15 mouse cellular contexts compared by ENCODE assay signal in the genomic region with DNA sequence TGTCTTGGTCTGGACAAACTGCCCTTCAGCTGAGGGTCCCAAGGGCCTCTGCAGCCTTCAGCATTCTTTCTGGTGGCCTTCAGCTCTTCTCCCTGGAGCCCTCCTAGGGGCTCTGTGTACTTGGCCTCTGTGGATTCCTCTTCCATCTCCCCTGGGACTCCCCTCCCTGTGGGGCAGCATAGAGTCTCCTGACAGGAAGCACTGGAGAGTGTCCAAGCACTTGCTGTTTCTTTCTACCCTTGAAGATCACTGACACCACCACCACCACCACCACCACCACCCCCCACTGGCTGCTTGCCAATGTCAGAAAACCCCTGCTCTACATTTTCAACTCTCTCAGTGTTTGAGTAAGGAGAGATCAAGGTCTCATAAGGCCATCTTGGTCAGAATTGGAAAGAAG.
DNase-seq lines count a peak whose midpoint lies in the region; ATAC-seq lines count a peak whose summit lies in the region.
"Had no signal": no experiment of that assay in that cellular context is flagged by ENCODE, and none has a peak within 500 bp of the region (broad histone marks: within the 10 kb centered on the region; RNA-seq: fewer than 3 reads in every experiment).

No protein-coding gene starts in this region.

- H3K27me3 ChIP-seq in heart, embryonic 15.5 days: no peaks in the 10 kb centered on the region
- peaks cover 8% of the 10 kb centered on the region; the same call in 1 of the 2 replicates for H3K27me3 ChIP-seq in midbrain, embryonic 10.5 days (ENCODE audit: low read depth, poor library complexity, severe bottlenecking)
- no peaks in the 10 kb centered on the region for H3K27me3 ChIP-seq in midbrain, embryonic 16.5 days (ENCODE audit: control insufficient read depth, insufficient read depth, low read depth, low read length)
- H3K27me3 ChIP-seq: limb, embryonic 15.5 days had no signal

- no peaks in the 10 kb centered on the region for H3K36me3 ChIP-seq in heart, embryonic 15.5 days
- H3K36me3 ChIP-seq in midbrain, embryonic 10.5 days: no peaks in the 10 kb centered on the region
- H3K36me3 ChIP-seq in midbrain, embryonic 16.5 days (ENCODE audit: control insufficient read depth, insufficient read depth, low read length): no peaks in the 10 kb centered on the region
- H3K36me3 ChIP-seq: hindbrain, embryonic 12.5 days; limb, embryonic 15.5 days had no signal

- intact Hi-C loops in heart, postnatal 14 days (cut with DNase I): no loop called here

- no peak overlapping the region for H3K4me2 ChIP-seq in heart, embryonic 15.5 days
- H3K4me2 ChIP-seq in midbrain, embryonic 16.5 days (ENCODE audit: low read length): no peak overlapping the region
- H3K4me2 ChIP-seq: hindbrain, embryonic 12.5 days; limb, embryonic 15.5 days; midbrain, embryonic 11.5 days had no signal

- peak; percentile 72 for DNase-seq in adrenal gland, postnatal 10 days
- DNase-seq in adrenal gland, postnatal 4 days (ENCODE audit: low spot score in 2 of 2): no peak
- no peak for DNase-seq in heart, postnatal 14 days
- no peak for DNase-seq in midbrain, embryonic 10.5 days (ENCODE audit: low spot score)
- no peak for DNase-seq in spleen, adult 18-20 months
- DNase-seq: cerebellum, adult 11 months; cerebellum, postnatal 36 days; gastrocnemius, postnatal 36 days; thymus, postnatal 36 days had no signal

- peak overlapping the region; percentile 24; the same call in 1 of the 2 replicates for H3K27ac ChIP-seq in heart, embryonic 15.5 days
- H3K27ac ChIP-seq in midbrain, embryonic 10.5 days (replicated peaks): peak overlapping the region; percentile 38
- no peak overlapping the region for H3K27ac ChIP-seq in midbrain, embryonic 16.5 days (ENCODE audit: low read length)
- H3K27ac ChIP-seq: hindbrain, embryonic 12.5 days; limb, embryonic 15.5 days had no signal

- no peak for ATAC-seq in heart, embryonic 15.5 days (replicated peaks; ENCODE audit: insufficient number of reproducible peaks, insufficient read depth, low FRiP score, low read depth)
- ATAC-seq in midbrain, embryonic 16.5 days: no peak
- ATAC-seq in cerebellum, adult (ENCODE audit: insufficient number of reproducible peaks, low FRiP score, low TSS enrichment): no peak

- H3K4me1 ChIP-seq in heart, embryonic 15.5 days (replicated peaks): peaks cover 21% of the 10 kb centered on the region
- peaks cover 43% of the 10 kb centered on the region for H3K4me1 ChIP-seq in midbrain, embryonic 10.5 days
- H3K4me1 ChIP-seq in midbrain, embryonic 16.5 days (ENCODE audit: control insufficient read depth, insufficient read depth, low read length): peaks cover 12% of the 10 kb centered on the region; the same call in 1 of the 2 replicates

- no peak overlapping the region for H3K9ac ChIP-seq in heart, embryonic 15.5 days
- H3K9ac ChIP-seq in midbrain, embryonic 16.5 days (ENCODE audit: low read depth, low read length): no peak overlapping the region
- H3K9ac ChIP-seq: hindbrain, embryonic 12.5 days; limb, embryonic 15.5 days had no signal

- no peaks in the 10 kb centered on the region for H3K9me3 ChIP-seq in heart, embryonic 15.5 days (replicated peaks)
- no peaks in the 10 kb centered on the region for H3K9me3 ChIP-seq in midbrain, embryonic 10.5 days (replicated peaks)
- H3K9me3 ChIP-seq in midbrain, embryonic 16.5 days (replicated peaks; ENCODE audit: control insufficient read depth, low read length, poor library complexity, severe bottlenecking): no peaks in the 10 kb centered on the region
- H3K9me3 ChIP-seq: hindbrain, embryonic 12.5 days; limb, embryonic 15.5 days had no signal

- no peak overlapping the region for H3K4me3 ChIP-seq in heart, embryonic 15.5 days
- no peak overlapping the region for H3K4me3 ChIP-seq in midbrain, embryonic 10.5 days
- no peak overlapping the region for H3K4me3 ChIP-seq in midbrain, embryonic 16.5 days (ENCODE audit: low read depth, low read length)
- H3K4me3 ChIP-seq: hindbrain, embryonic 12.5 days; limb, embryonic 15.5 days had no signal
